ENCODE assay signal across 14 mouse cellular contexts in the genomic region with DNA sequence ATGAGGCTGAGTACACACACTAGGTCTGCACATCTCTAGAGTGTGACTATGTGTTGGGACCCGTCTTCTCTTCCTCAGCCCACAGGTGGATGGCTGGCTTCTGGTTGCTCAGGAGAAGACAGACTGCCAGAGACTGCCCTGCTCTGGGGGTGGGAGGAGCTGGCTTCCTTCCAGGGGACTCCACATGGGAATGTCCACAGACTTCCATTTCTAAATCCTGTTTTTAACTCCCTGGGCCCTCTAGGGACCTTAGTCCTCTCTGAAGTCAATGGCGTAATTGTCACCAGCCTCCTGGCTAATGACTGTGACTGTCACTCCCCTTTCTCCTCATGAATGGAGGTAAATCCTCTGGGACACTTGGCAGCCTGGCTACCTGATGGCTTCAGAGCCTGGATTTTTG. TPM values are rescaled to one million over a fixed set of nuclear protein-coding genes. Genes with fewer than 3 reads are reported as not detected.
DNase-seq lines count a peak whose midpoint lies in the region; ATAC-seq and TF ChIP-seq lines count a peak whose summit lies in the region.
"Had no signal": no experiment of that assay in that cellular context is flagged by ENCODE, and none has a peak within 500 bp of the region (broad histone marks: within the 10 kb centered on the region; RNA-seq: fewer than 3 reads in every experiment).

No protein-coding gene starts in this region.

- DNase-seq in heart, embryonic 10.5 days (ENCODE audit: low spot score), result no peak
- DNase-seq in lung, postnatal 36 days, result no peak
- DNase-seq in heart, postnatal 4 days, result peak; percentile 62
- no peak for DNase-seq in left cerebral cortex, adult 2 months (ENCODE audit: extremely low spot score in 1 of 2, low spot score in 2 of 2)
- DNase-seq: cerebellum, adult 18-20 months had no signal

- H3K9me3 ChIP-seq in heart, embryonic 10.5 days, result no peaks in the 10 kb centered on the region
- H3K9me3 ChIP-seq in heart, embryonic 11.5 days (replicated peaks; ENCODE audit: control insufficient read depth, low read length), result no peaks in the 10 kb centered on the region
- peaks cover 3% of the 10 kb centered on the region; the same call in 1 of the 2 replicates for H3K9me3 ChIP-seq in lung, embryonic 16.5 days (ENCODE audit: control insufficient read depth, low read length)
- peaks cover 6% of the 10 kb centered on the region; the same call in 1 of the 2 replicates for H3K9me3 ChIP-seq in limb, embryonic 12.5 days
- H3K9me3 ChIP-seq: embryonic facial prominence, embryonic 12.5 days had no signal

- no peak overlapping the region for H3K4me2 ChIP-seq in heart, embryonic 11.5 days
- no peak overlapping the region for H3K4me2 ChIP-seq in lung, embryonic 16.5 days (ENCODE audit: low read depth, low read length)
- H3K4me2 ChIP-seq in limb, embryonic 12.5 days, result no peak overlapping the region
- H3K4me2 ChIP-seq: embryonic facial prominence, embryonic 12.5 days had no signal

- 0 out of 2 replicates have a peak, but pooled peaks cover 11% of the 10 kb centered on the region for H3K27me3 ChIP-seq in heart, embryonic 10.5 days (ENCODE audit: insufficient read depth, poor library complexity, severe bottlenecking)
- no peaks in the 10 kb centered on the region for H3K27me3 ChIP-seq in heart, embryonic 11.5 days (ENCODE audit: control insufficient read depth, insufficient read depth, low read length)
- no peaks in the 10 kb centered on the region for H3K27me3 ChIP-seq in lung, embryonic 16.5 days (ENCODE audit: control insufficient read depth, insufficient read depth, low read depth, low read length)
- no peaks in the 10 kb centered on the region for H3K27me3 ChIP-seq in limb, embryonic 12.5 days
- H3K27me3 ChIP-seq: embryonic facial prominence, embryonic 12.5 days; Patski had no signal

- TF ChIP-seq CTCF in left cerebral cortex, adult 2 months (IDR thresholded peaks at IDR 0.05), result no peak

- H3K4me1 ChIP-seq in heart, embryonic 10.5 days, result peaks cover 47% of the 10 kb centered on the region
- peaks cover 22% of the 10 kb centered on the region for H3K4me1 ChIP-seq in heart, embryonic 11.5 days (ENCODE audit: control insufficient read depth, insufficient read depth, low read length)
- peaks cover 10% of the 10 kb centered on the region for H3K4me1 ChIP-seq in lung, embryonic 16.5 days (replicated peaks; ENCODE audit: control insufficient read depth, insufficient read depth, low read length)
- peaks cover 24% of the 10 kb centered on the region for H3K4me1 ChIP-seq in limb, embryonic 12.5 days (replicated peaks)

- no peak overlapping the region for H3K4me3 ChIP-seq in heart, embryonic 10.5 days
- no peak overlapping the region for H3K4me3 ChIP-seq in heart, embryonic 11.5 days (ENCODE audit: low read depth, low read length)
- no peak overlapping the region for H3K4me3 ChIP-seq in lung, embryonic 16.5 days (ENCODE audit: low read length)
- H3K4me3 ChIP-seq in limb, embryonic 12.5 days (replicated peaks), result no peak overlapping the region
- H3K4me3 ChIP-seq in left cerebral cortex, adult 2 months, result no peak overlapping the region
- H3K4me3 ChIP-seq: embryonic facial prominence, embryonic 12.5 days; heart, adult 2 months had no signal

- intact Hi-C loops in left cerebral cortex, adult 2 months (cut with DNase I), result no loop called here

- ATAC-seq in heart, embryonic 11.5 days (replicated peaks; ENCODE audit: insufficient number of reproducible peaks, low FRiP score, low TSS enrichment), result no peak
- ATAC-seq in lung, embryonic 16.5 days (ENCODE audit: low read depth), result peak; percentile 13; the same call in 1 of the 2 replicates
- no peak for ATAC-seq in limb, embryonic 12.5 days (ENCODE audit: insufficient number of reproducible peaks, insufficient read depth, low FRiP score, low TSS enrichment, low read depth)
- ATAC-seq in frontal cortex, adult (ENCODE audit: low TSS enrichment), result no peak
- ATAC-seq: Patski had no signal

- no peak overlapping the region for H3K9ac ChIP-seq in heart, embryonic 11.5 days (ENCODE audit: low read depth, low read length)
- no peak overlapping the region for H3K9ac ChIP-seq in lung, embryonic 16.5 days (ENCODE audit: low read length)
- H3K9ac ChIP-seq in limb, embryonic 12.5 days (replicated peaks), result no peak overlapping the region
- H3K9ac ChIP-seq: embryonic facial prominence, embryonic 12.5 days; liver, embryonic 14.5 days had no signal

- 0 out of 2 replicates have a peak overlapping the region, but pooled peaks have one; percentile 36 for H3K27ac ChIP-seq in heart, embryonic 10.5 days
- no peak overlapping the region for H3K27ac ChIP-seq in heart, embryonic 11.5 days (ENCODE audit: low read depth, low read length)
- no peak overlapping the region for H3K27ac ChIP-seq in lung, embryonic 16.5 days (ENCODE audit: low read length)
- peak overlapping the region; percentile 45; the same call in 1 of the 2 replicates for H3K27ac ChIP-seq in limb, embryonic 12.5 days
- no peak overlapping the region for H3K27ac ChIP-seq in left cerebral cortex, adult 2 months
- H3K27ac ChIP-seq: embryonic facial prominence, embryonic 12.5 days; heart, adult 2 months; liver, embryonic 14.5 days had no signal

- 71% methylated on average over 2 of the region's 2 CpGs for WGBS in heart, embryonic 10.5 days
- 70% methylated on average over 2 of the region's 2 CpGs for WGBS in heart, embryonic 11.5 days (ENCODE audit: insufficient replicate concordance)
- 49% methylated on average over 2 of the region's 2 CpGs for WGBS in lung, embryonic 16.5 days
- 53% methylated on average over 2 of the region's 2 CpGs for WGBS in limb, embryonic 12.5 days

- peaks cover 16% of the 10 kb centered on the region for H3K36me3 ChIP-seq in heart, embryonic 10.5 days
- H3K36me3 ChIP-seq in heart, embryonic 11.5 days (ENCODE audit: control insufficient read depth, insufficient read depth, low read length), result no peaks in the 10 kb centered on the region
- H3K36me3 ChIP-seq in lung, embryonic 16.5 days (ENCODE audit: control insufficient read depth, insufficient read depth, low read length), result peaks cover 8% of the 10 kb centered on the region
- peaks cover 13% of the 10 kb centered on the region for H3K36me3 ChIP-seq in limb, embryonic 12.5 days

RNA-seq across cellular contexts. Expression of a gene that starts 45.4 kb away (rescaled TPM):
- polyA plus RNA-seq in heart, embryonic 10.5 days (2016; fragmentation: Nextera tagmentation; extraction: Ambion mirVana), result 8.3 and 8.9 TPM in 2 replicates
- polyA plus RNA-seq in heart, embryonic 11.5 days (2014; fragmentation: Nextera tagmentation; extraction: Ambion mirVana), result 8.3 and 9.9 TPM in 2 replicates
- polyA plus RNA-seq in lung, embryonic 16.5 days (2015; fragmentation: Nextera tagmentation; extraction: Ambion mirVana), result 6.0 and 6.7 TPM in 2 replicates
- total RNA-seq in heart, postnatal 4 days (2021), result 100 to 1,000 TPM in 1 of 2 experiments, 10 to 100 TPM in 1; 99.6 to 116 TPM
- 12.6 and 12.9 TPM in 2 replicates for polyA plus RNA-seq in limb, embryonic 12.5 days (2016; fragmentation: Nextera tagmentation; extraction: Ambion mirVana)
- 1 to 10 TPM; 8.2 to 8.3 TPM for total RNA-seq in left cerebral cortex, adult 2 months (2021)
- total RNA-seq: CH12.LX had no signal

Comparison
In these comparisons a context has a peak if more than half of its experiments do, and no peak if none do; other contexts are left out.
1. H3K27ac ChIP-seq: peak in heart, embryonic 10.5 days (single experiment) and limb, embryonic 12.5 days (single experiment); none in heart, embryonic 11.5 days (single experiment), lung, embryonic 16.5 days (single experiment) and left cerebral cortex, adult 2 months (single experiment).